30 mouse cellular contexts compared by ENCODE assay signal in genomic region chr1:79979863-79980262, GRCm38 (mm10).
DNase-seq lines count a peak whose midpoint lies in the region; ATAC-seq and TF ChIP-seq lines count a peak whose summit lies in the region.
"Had no signal": no experiment of that assay in that cellular context is flagged by ENCODE, and none has a peak within 500 bp of the region (broad histone marks: within the 10 kb centered on the region; RNA-seq: fewer than 3 reads in every experiment).

No protein-coding gene starts in this region.

- no peak for ATAC-seq in heart, embryonic 13.5 days (ENCODE audit: extremely low read depth, insufficient number of reproducible peaks, low FRiP score, low TSS enrichment)
- 0 out of 2 replicates have a peak, but pooled peaks have one; percentile 37 for ATAC-seq in lung, postnatal 0 days
- ATAC-seq in limb, embryonic 13.5 days (ENCODE audit: low FRiP score, low read depth), result peak; percentile 48; the same call in 1 of the 2 replicates
- ATAC-seq in hindbrain, embryonic 16.5 days, result no peak
- ATAC-seq: forebrain, embryonic 15.5 days; intestine, embryonic 15.5 days had no signal

- H3K79me2 ChIP-seq in heart, adult 2 months (replicated peaks; ENCODE audit: control insufficient read depth, insufficient read depth, low read length), result no peaks in the 10 kb centered on the region

- no peak for TF ChIP-seq EP300 in heart, adult 2 months (IDR thresholded peaks at IDR 0.05; ENCODE audit: insufficient read depth, low read depth, low read length)
- TF ChIP-seq EP300 in lung, postnatal 0 days (IDR thresholded peaks at IDR 0.05), result no peak

- no peaks in the 10 kb centered on the region for H3K36me3 ChIP-seq in heart, embryonic 13.5 days
- H3K36me3 ChIP-seq in heart, adult 2 months (ENCODE audit: control insufficient read depth, insufficient read depth, low read length), result no peaks in the 10 kb centered on the region
- H3K36me3 ChIP-seq in lung, postnatal 0 days (ENCODE audit: insufficient read depth, low read length), result no peaks in the 10 kb centered on the region
- H3K36me3 ChIP-seq in limb, embryonic 13.5 days, result no peaks in the 10 kb centered on the region
- no peaks in the 10 kb centered on the region for H3K36me3 ChIP-seq in hindbrain, embryonic 16.5 days (ENCODE audit: control insufficient read depth, insufficient read depth, low read length)
- H3K36me3 ChIP-seq: forebrain, embryonic 10.5 days; forebrain, embryonic 15.5 days; hindbrain, embryonic 10.5 days; hindbrain, embryonic 15.5 days; intestine, embryonic 15.5 days; neural tube, embryonic 12.5 days had no signal

- intact Hi-C loops in heart, adult 2 months (cut with DNase I), result no loop called here

- H3K4me2 ChIP-seq in heart, embryonic 13.5 days, result no peak overlapping the region
- H3K4me2 ChIP-seq in lung, postnatal 0 days (replicated peaks; ENCODE audit: low read depth, low read length), result no peak overlapping the region
- no peak overlapping the region for H3K4me2 ChIP-seq in limb, embryonic 13.5 days (replicated peaks)
- H3K4me2 ChIP-seq in hindbrain, embryonic 16.5 days (ENCODE audit: low read length), result no peak overlapping the region
- H3K4me2 ChIP-seq: forebrain, embryonic 15.5 days; hindbrain, embryonic 15.5 days; intestine, embryonic 15.5 days; liver, embryonic 11.5 days; midbrain, embryonic 11.5 days; neural tube, embryonic 12.5 days had no signal

- TF ChIP-seq CTCF in heart, adult 2 months (IDR thresholded peaks at IDR 0.05), result no peak
- TF ChIP-seq CTCF in lung, postnatal 0 days (IDR thresholded peaks at IDR 0.05), result no peak
- TF ChIP-seq CTCF in lung, adult 2 months (IDR thresholded peaks at IDR 0.05; ENCODE audit: insufficient read depth, low read length), result no peak

- no peak overlapping the region for H3K9ac ChIP-seq in heart, embryonic 13.5 days
- no peak overlapping the region for H3K9ac ChIP-seq in heart, adult 2 months (ENCODE audit: low read depth, low read length)
- H3K9ac ChIP-seq in lung, postnatal 0 days (replicated peaks; ENCODE audit: low read depth), result no peak overlapping the region
- no peak overlapping the region for H3K9ac ChIP-seq in limb, embryonic 13.5 days
- H3K9ac ChIP-seq in hindbrain, embryonic 16.5 days (ENCODE audit: low read depth, low read length), result no peak overlapping the region
- H3K9ac ChIP-seq: forebrain, embryonic 15.5 days; hindbrain, embryonic 15.5 days; intestine, embryonic 15.5 days; neural tube, embryonic 12.5 days had no signal

- no peak for DNase-seq in heart, adult 2 months
- DNase-seq in lung, postnatal 0 days (ENCODE audit: low spot score), result peak; percentile 32
- DNase-seq in lung, adult 2 months, result no peak
- no peak for DNase-seq in cerebellum, adult 9-11 months
- DNase-seq: adrenal gland, adult 2 months; adrenal gland, postnatal 36 days; B cell, adult 2 months; cerebellum, adult 18-20 months; cerebellum, postnatal 14 days; gastrocnemius, postnatal 25 days; kidney, adult 2 months; kidney, postnatal 4 days; lung, postnatal 10 days; right cerebral cortex, adult 18-20 months; spleen, adult 18-20 months; thymus, adult 18-20 months; thymus, postnatal 25 days had no signal

- no peaks in the 10 kb centered on the region for H3K27me3 ChIP-seq in heart, embryonic 13.5 days (replicated peaks)
- no peaks in the 10 kb centered on the region for H3K27me3 ChIP-seq in heart, adult 2 months (ENCODE audit: control insufficient read depth, insufficient read depth, low read length)
- no peaks in the 10 kb centered on the region for H3K27me3 ChIP-seq in lung, postnatal 0 days (replicated peaks; ENCODE audit: insufficient read depth, low read length)
- H3K27me3 ChIP-seq in limb, embryonic 13.5 days, result no peaks in the 10 kb centered on the region
- H3K27me3 ChIP-seq in hindbrain, embryonic 16.5 days (replicated peaks; ENCODE audit: control insufficient read depth, insufficient read depth, low read length), result no peaks in the 10 kb centered on the region
- H3K27me3 ChIP-seq: forebrain, embryonic 15.5 days; hindbrain, embryonic 15.5 days; intestine, embryonic 15.5 days; neural tube, embryonic 12.5 days had no signal

- TF ChIP-seq POLR2A in heart, adult 2 months (IDR thresholded peaks at IDR 0.05; ENCODE audit: insufficient read depth, low read depth, low read length), result no peak
- no peak for TF ChIP-seq POLR2A in lung, adult 2 months (IDR thresholded peaks at IDR 0.05; ENCODE audit: borderline replicate concordance, extremely low read depth, low read depth, low read length)

- no peaks in the 10 kb centered on the region for H3K9me3 ChIP-seq in heart, embryonic 13.5 days
- no peaks in the 10 kb centered on the region for H3K9me3 ChIP-seq in lung, postnatal 0 days (ENCODE audit: low read length)
- no peaks in the 10 kb centered on the region for H3K9me3 ChIP-seq in limb, embryonic 13.5 days
- H3K9me3 ChIP-seq in hindbrain, embryonic 16.5 days (ENCODE audit: control insufficient read depth, low read length), result no peaks in the 10 kb centered on the region
- H3K9me3 ChIP-seq: forebrain, embryonic 10.5 days; forebrain, embryonic 15.5 days; hindbrain, embryonic 10.5 days; hindbrain, embryonic 15.5 days; intestine, embryonic 15.5 days; neural tube, embryonic 12.5 days had no signal

- H3K4me1 ChIP-seq in heart, embryonic 13.5 days, result peaks cover 13% of the 10 kb centered on the region
- H3K4me1 ChIP-seq in heart, adult 2 months (ENCODE audit: control insufficient read depth, insufficient read depth, low read length), result no peaks in the 10 kb centered on the region
- H3K4me1 ChIP-seq in lung, postnatal 0 days (ENCODE audit: insufficient read depth, low read depth, low read length), result no peaks in the 10 kb centered on the region
- no peaks in the 10 kb centered on the region for H3K4me1 ChIP-seq in lung, adult 2 months (ENCODE audit: control insufficient read depth, insufficient read depth, low read length)
- H3K4me1 ChIP-seq in limb, embryonic 13.5 days, result peaks cover 37% of the 10 kb centered on the region
- H3K4me1 ChIP-seq in hindbrain, embryonic 16.5 days (ENCODE audit: control insufficient read depth, insufficient read depth, low read depth, low read length), result no peaks in the 10 kb centered on the region
- H3K4me1 ChIP-seq: forebrain, embryonic 15.5 days; hindbrain, embryonic 10.5 days; hindbrain, embryonic 15.5 days; intestine, embryonic 15.5 days; neural tube, embryonic 12.5 days had no signal

- no peak overlapping the region for H3K4me3 ChIP-seq in heart, embryonic 13.5 days
- no peak overlapping the region for H3K4me3 ChIP-seq in heart, adult 2 months
- no peak overlapping the region for H3K4me3 ChIP-seq in lung, postnatal 0 days (ENCODE audit: low read depth, low read length)
- H3K4me3 ChIP-seq in lung, adult 2 months (replicated peaks; ENCODE audit: extremely low read depth, low read depth, low read length), result no peak overlapping the region
- no peak overlapping the region for H3K4me3 ChIP-seq in limb, embryonic 13.5 days
- H3K4me3 ChIP-seq in hindbrain, embryonic 16.5 days (ENCODE audit: low read length), result no peak overlapping the region
- H3K4me3 ChIP-seq: forebrain, embryonic 10.5 days; forebrain, embryonic 15.5 days; hindbrain, embryonic 10.5 days; hindbrain, embryonic 15.5 days; intestine, embryonic 15.5 days; myocyte; neural tube, embryonic 12.5 days had no signal

- H3K27ac ChIP-seq in heart, embryonic 13.5 days (replicated peaks), result 0 out of 2 replicates have a peak overlapping the region, but pooled peaks have one; percentile 7
- H3K27ac ChIP-seq in heart, adult 2 months, result no peak overlapping the region
- no peak overlapping the region for H3K27ac ChIP-seq in lung, postnatal 0 days (ENCODE audit: low read length)
- peak overlapping the region; percentile 52; the same call in 1 of the 2 replicates for H3K27ac ChIP-seq in limb, embryonic 13.5 days
- H3K27ac ChIP-seq in hindbrain, embryonic 16.5 days (ENCODE audit: low read depth, low read length), result no peak overlapping the region
- H3K27ac ChIP-seq: forebrain, embryonic 10.5 days; forebrain, embryonic 15.5 days; hindbrain, embryonic 10.5 days; hindbrain, embryonic 15.5 days; intestine, embryonic 15.5 days; neural tube, embryonic 12.5 days; stomach, postnatal 0 days had no signal

- 23% methylated on average over 6 of the region's 6 CpGs for WGBS in heart, embryonic 13.5 days
- 12% methylated on average over 6 of the region's 6 CpGs for WGBS in heart, adult 2 months
- 44% methylated on average over 6 of the region's 6 CpGs for WGBS in lung, postnatal 0 days
- 38% methylated on average over 6 of the region's 6 CpGs for WGBS in lung, adult 2 months
- WGBS in limb, embryonic 13.5 days, result 71% methylated on average over 6 of the region's 6 CpGs
- 74% methylated on average over 6 of the region's 6 CpGs for WGBS in hindbrain, embryonic 16.5 days

Comparison
In these comparisons a context has a peak if more than half of its experiments do, and no peak if none do; other contexts are left out.
1. H3K27ac ChIP-seq: peak in heart, embryonic 13.5 days (single experiment) and limb, embryonic 13.5 days (single experiment); none in heart, adult 2 months (single experiment), lung, postnatal 0 days (single experiment) and hindbrain, embryonic 16.5 days (single experiment).
2. ATAC-seq: peak in lung, postnatal 0 days (single experiment) and limb, embryonic 13.5 days (single experiment); none in heart, embryonic 13.5 days (single experiment) and hindbrain, embryonic 16.5 days (single experiment).